Mouse (Mus musculus) limb, embryonic 15.5 days (tissue): ENCODE results near the gene Rhebl1. TPM values are rescaled to one million over a fixed set of nuclear protein-coding genes. Genes with fewer than 3 reads are reported as not detected.
"Not testable (repeated sequence)": the region's sequence is repeated elsewhere in the genome, so short reads cannot be mapped to it uniquely, and the experiment has no call there.

Source experiments
- ATAC-seq: fragments of 200-750 bp; cut with Nextera tagmentation; 2 replicates; pipeline ENCODE4 v1.8.0; 2017; ENCODE audit warnings: low read depth, moderate TSS enrichment; ENCODE audit not compliant: insufficient number of reproducible peaks, low FRiP score, low TSS enrichment
- H3K27ac ChIP-seq: fragments of 300-500 bp; sonication (generic); 2 replicates; pipeline ENCODE4 v1.5.1; 2015; ENCODE audit warnings: moderate library complexity, mild to moderate bottlenecking, inconsistent platforms
- H3K27me3 ChIP-seq: fragments of 300-500 bp; sonication (generic); 2 replicates; pipeline ENCODE4 v1.6.1; 2015; ENCODE audit warnings: inconsistent platforms
- H3K36me3 ChIP-seq: fragments of 300-500 bp; sonication (generic); 2 replicates; pipeline ENCODE4 v1.6.1; 2015; ENCODE audit warnings: inconsistent platforms
- H3K4me1 ChIP-seq: fragments of 300-500 bp; sonication (generic); 2 replicates; pipeline ENCODE4 v1.6.1; 2015; ENCODE audit warnings: inconsistent platforms
- H3K4me2 ChIP-seq: fragments of 300-500 bp; sonication (generic); 2 replicates; pipeline ENCODE4 v1.6.1; 2015; ENCODE audit warnings: mild to moderate bottlenecking, inconsistent platforms
- H3K4me3 ChIP-seq: fragments of 300-500 bp; sonication (generic); 2 replicates; pipeline ENCODE4 v1.5.1; 2015; ENCODE audit warnings: mild to moderate bottlenecking, inconsistent platforms
- H3K9ac ChIP-seq: fragments of 300-500 bp; sonication (generic); 2 replicates; pipeline ENCODE4 v1.6.1; 2015; ENCODE audit warnings: inconsistent platforms
- H3K9me3 ChIP-seq: fragments of 300-500 bp; sonication (generic); 2 replicates; pipeline ENCODE4 v1.6.1; 2016; ENCODE audit warnings: inconsistent platforms
- WGBS: fragments of 180-500 bp; shearing (Covaris S2); methylation state at CpG from one replicate; pipeline ENCODE4 v1.1.7; 2015; 5-methylcytosine and 5-hydroxymethylcytosine counted together
- polyA plus RNA-seq: library from polyadenylated mRNA; unstranded; fragments of >200 nt; fragmentation: Nextera tagmentation; extraction: Ambion mirVana; gene quantifications from 2 replicates; pipeline ENCODE4 v1.2.1, GENCODE M21; 2015

The Rhebl1 gene
- polyA plus RNA-seq, 1 experiment from 2014 or later, result 14.2 TPM

GRCm38 (mm10) chr15:98927566-98927965 lies 33.2 kb upstream of the Rhebl1 start:
- H3K36me3 ChIP-seq, result peaks cover 10% of the 10 kb centered on the region
- H3K4me1 ChIP-seq, result peaks cover 10% of the 10 kb centered on the region
- no peak overlapping the region for H3K27ac ChIP-seq
- WGBS, result 80% methylated on average over 5 of the region's 5 CpGs
- no peak for ATAC-seq
- H3K4me2 ChIP-seq, result no peak overlapping the region
- no peak overlapping the region for H3K9ac ChIP-seq
- no peaks in the 10 kb centered on the region for H3K27me3 ChIP-seq
- H3K4me3 ChIP-seq, result no peak overlapping the region
- no peaks in the 10 kb centered on the region for H3K9me3 ChIP-seq

DNA sequence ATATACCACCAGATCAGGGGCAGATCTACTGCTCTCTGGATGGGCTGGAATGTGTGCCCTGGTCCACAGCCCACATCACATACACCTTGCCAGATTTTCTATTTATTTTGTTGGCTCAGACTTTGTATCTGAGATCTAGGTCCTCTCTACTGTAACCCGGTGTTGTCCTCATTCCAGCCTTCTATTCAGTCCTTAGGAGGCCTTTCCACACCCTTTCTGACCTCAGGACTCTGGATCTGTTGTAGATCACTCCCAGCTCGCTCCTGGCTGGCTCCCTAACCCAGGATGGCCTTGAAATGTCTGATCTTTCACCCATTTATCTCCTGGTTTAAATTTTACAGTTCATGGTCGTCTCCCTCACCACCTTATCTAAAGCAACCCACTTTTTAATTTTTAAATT lies 30.3 kb upstream of the Rhebl1 start:
- H3K4me2 ChIP-seq, result no peak overlapping the region
- H3K4me3 ChIP-seq, result no peak overlapping the region
- WGBS, result 75% methylated on average over 3 of the region's 3 CpGs
- H3K27ac ChIP-seq, result no peak overlapping the region
- no peaks in the 10 kb centered on the region for H3K9me3 ChIP-seq
- H3K4me1 ChIP-seq, result peaks cover 5% of the 10 kb centered on the region; the same call in 1 of the 2 replicates
- no peaks in the 10 kb centered on the region for H3K27me3 ChIP-seq
- H3K36me3 ChIP-seq, result no peaks in the 10 kb centered on the region
- no peak for ATAC-seq
- H3K9ac ChIP-seq, result no peak overlapping the region

DNA sequence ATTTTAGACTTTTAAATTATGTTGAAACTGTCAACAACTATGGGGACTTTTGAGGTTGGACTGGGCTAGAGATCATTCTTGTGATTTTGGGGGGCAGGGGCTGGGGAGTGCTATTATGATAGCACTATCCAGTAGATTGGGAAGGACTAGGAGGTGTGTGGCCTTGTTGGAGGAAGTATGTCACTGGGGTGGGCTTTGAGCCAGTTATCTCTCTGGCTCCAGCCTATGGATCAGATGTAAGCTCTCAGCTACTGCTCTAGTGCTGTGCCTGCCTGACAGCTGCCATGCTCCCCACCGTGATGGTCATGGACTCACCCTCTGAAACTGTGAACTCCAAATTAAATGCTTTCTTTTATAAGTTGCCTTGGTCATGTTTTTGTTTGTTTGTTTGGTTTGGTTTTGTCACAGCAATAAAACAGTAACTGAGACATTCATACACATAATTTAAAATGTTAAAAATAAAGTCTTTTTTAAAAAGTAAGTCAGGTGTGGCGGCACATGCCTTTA lies 28.7 kb upstream of the Rhebl1 start:
- H3K9me3 ChIP-seq, result no peaks in the 10 kb centered on the region
- H3K4me1 ChIP-seq, result no peaks in the 10 kb centered on the region
- 78% methylated on average over 2 of the region's 2 CpGs for WGBS
- no peak overlapping the region for H3K9ac ChIP-seq
- no peak overlapping the region for H3K4me3 ChIP-seq
- H3K27ac ChIP-seq, result no peak overlapping the region
- ATAC-seq, result no peak
- no peak overlapping the region for H3K4me2 ChIP-seq
- no peaks in the 10 kb centered on the region for H3K36me3 ChIP-seq
- no peaks in the 10 kb centered on the region for H3K27me3 ChIP-seq

DNA sequence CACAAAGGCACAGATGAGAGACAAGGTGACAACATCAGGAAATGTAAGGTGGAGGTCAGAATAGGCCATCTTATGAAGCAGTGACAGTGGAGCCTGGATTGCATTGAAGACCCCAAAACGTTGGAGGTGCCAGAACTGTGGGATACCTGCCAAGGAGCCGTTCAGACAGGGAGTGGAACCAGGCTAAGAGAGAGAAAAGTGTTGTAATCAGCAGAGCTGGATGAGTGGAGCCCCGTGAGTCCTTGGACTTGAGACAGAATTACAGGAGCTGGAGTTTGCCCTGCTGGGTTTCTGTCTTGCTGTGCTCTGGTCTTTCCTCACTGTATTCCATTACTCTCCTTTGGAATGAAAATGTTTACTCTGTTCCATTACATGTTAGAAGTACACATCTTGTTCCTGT lies 28.2 kb upstream of the Rhebl1 start:
- Histone ChIP-seq H3K4me3 (no peak overlapping the region), H3K4me2 (no peak overlapping the region), H3K27me3 (no peaks in the 10 kb centered on the region), H3K9me3 (no peaks in the 10 kb centered on the region), H3K4me1 (no peaks in the 10 kb centered on the region), H3K36me3 (no peaks in the 10 kb centered on the region), H3K9ac (no peak overlapping the region), H3K27ac (no peak overlapping the region)
- no peak for ATAC-seq
- WGBS, result 53% methylated on average over 3 of the region's 3 CpGs

- Histone ChIP-seq H3K4me1 (peaks cover 7% of the 10 kb centered on the region), H3K9me3 (no peaks in the 10 kb centered on the region), H3K27ac (no peak overlapping the region), H3K36me3 (no peaks in the 10 kb centered on the region), H3K27me3 (no peaks in the 10 kb centered on the region), H3K9ac (no peak overlapping the region), H3K4me3 (no peak overlapping the region), H3K4me2 (no peak overlapping the region)
- ATAC-seq, result no peak
- WGBS, result 76% methylated on average over 5 of the region's 5 CpGs
Observed at GRCm38 (mm10) chr15:98921510-98921909, 27.2 kb upstream of the Rhebl1 start.

GRCm38 (mm10) chr15:98918499-98918895 lies 24.2 kb upstream of the Rhebl1 start:
- not testable (repeated sequence) for H3K36me3 ChIP-seq, H3K27me3 ChIP-seq, H3K9me3 ChIP-seq, ATAC-seq
- WGBS, result 22% methylated on average over 8 of the region's 8 CpGs
- Histone ChIP-seq H3K9ac (0 out of 2 replicates have a peak overlapping the region, but pooled peaks have one; percentile 14), H3K4me1 (peaks cover 19% of the 10 kb centered on the region), H3K4me2 (peak overlapping the region; percentile 78), H3K27ac (peak overlapping the region; percentile 95), H3K4me3 (peak overlapping the region; percentile 84)

- under 1% methylated on average over 82 of the region's 82 CpGs for WGBS
- Histone ChIP-seq H3K9ac (peak within 1 kb of the TSS; percentile 76), H3K4me1 (peaks cover 19% of the 10 kb centered on the region), H3K9me3 (no peaks in the 10 kb centered on the region), H3K4me2 (peak within 1 kb of the TSS; percentile 78), H3K36me3 (peaks cover 16% of the 10 kb centered on the region; the same call in 1 of the 2 replicates), H3K4me3 (peak within 1 kb of the TSS; percentile 84), H3K27me3 (no peaks in the 10 kb centered on the region), H3K27ac (peak within 1 kb of the TSS; percentile 95)
- peak; percentile 97 for ATAC-seq
Observed at GRCm38 (mm10) chr15:98917538-98918498, 23.5 kb upstream of the Rhebl1 start, which contains the start of gene Lmbr1l. TSS of gene Lmbr1l (minus strand) at chr15:98918231.

- Histone ChIP-seq H3K9ac (peak overlapping the region; percentile 76), H3K4me2 (peak overlapping the region; percentile 78), H3K27ac (peak overlapping the region; percentile 95), H3K27me3 (no peaks in the 10 kb centered on the region), H3K36me3 (peaks cover 23% of the 10 kb centered on the region), H3K9me3 (no peaks in the 10 kb centered on the region), H3K4me1 (peaks cover 19% of the 10 kb centered on the region), H3K4me3 (peak overlapping the region; percentile 84)
- under 1% methylated on average over 14 of the region's 14 CpGs for WGBS
- ATAC-seq, result no peak
Observed at GRCm38 (mm10) chr15:98917091-98917490, 22.8 kb upstream of the Rhebl1 start.

GRCm38 (mm10) chr15:98916016-98916415 lies 21.7 kb upstream of the Rhebl1 start:
- no peak overlapping the region for H3K27ac ChIP-seq
- peaks cover 19% of the 10 kb centered on the region for H3K4me1 ChIP-seq
- no peak for ATAC-seq
- H3K9ac ChIP-seq, result no peak overlapping the region
- peak overlapping the region; percentile 84; the same call in 1 of the 2 replicates for H3K4me3 ChIP-seq
- H3K4me2 ChIP-seq, result peak overlapping the region; percentile 78
- H3K9me3 ChIP-seq, result no peaks in the 10 kb centered on the region
- H3K27me3 ChIP-seq, result no peaks in the 10 kb centered on the region
- peaks cover 34% of the 10 kb centered on the region for H3K36me3 ChIP-seq
- WGBS, result 85% methylated on average over 4 of the region's 4 CpGs

GRCm38 (mm10) chr15:98914903-98915302 lies 20.6 kb upstream of the Rhebl1 start:
- whole genome bisulfite sequencing, result 90% methylated on average over 6 of the region's 6 CpGs
- Histone ChIP-seq H3K27ac (no peak overlapping the region), H3K9ac (no peak overlapping the region), H3K9me3 (no peaks in the 10 kb centered on the region), H3K4me1 (peaks cover 19% of the 10 kb centered on the region), H3K36me3 (peaks cover 44% of the 10 kb centered on the region), H3K4me3 (no peak overlapping the region), H3K4me2 (no peak overlapping the region), H3K27me3 (no peaks in the 10 kb centered on the region)
- ATAC-seq, result no peak

DNA sequence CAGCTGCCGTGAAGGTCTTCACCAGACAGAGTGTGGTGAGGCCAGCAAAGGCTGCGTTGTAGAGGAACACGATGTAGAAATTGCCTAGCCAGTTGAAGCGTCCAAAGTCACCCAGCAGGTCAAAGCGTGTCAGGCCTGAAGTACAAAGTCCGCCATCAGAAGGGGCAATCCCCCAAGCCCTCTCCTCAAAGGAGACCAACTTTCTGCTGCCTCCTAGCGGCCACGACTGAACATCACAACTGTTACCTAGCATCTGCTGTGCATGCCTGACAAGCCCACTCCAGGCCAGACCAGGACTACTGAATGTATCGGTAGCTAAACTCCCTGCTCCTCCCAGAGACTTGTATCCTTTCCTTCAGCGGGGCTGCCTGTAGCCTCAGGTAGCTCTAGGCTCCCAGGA lies 10.4 kb upstream of the Rhebl1 start:
- no peaks in the 10 kb centered on the region for H3K4me1 ChIP-seq
- no peak overlapping the region for H3K4me2 ChIP-seq
- no peak for ATAC-seq
- H3K4me3 ChIP-seq, result no peak overlapping the region
- H3K9me3 ChIP-seq, result no peaks in the 10 kb centered on the region
- H3K9ac ChIP-seq, result no peak overlapping the region
- 30% methylated on average over 10 of the region's 10 CpGs for WGBS
- no peak overlapping the region for H3K27ac ChIP-seq
- peaks cover 64% of the 10 kb centered on the region for H3K36me3 ChIP-seq
- H3K27me3 ChIP-seq, result peaks cover 13% of the 10 kb centered on the region

GRCm38 (mm10) chr15:98902600-98902999 lies 8.3 kb upstream of the Rhebl1 start:
- ATAC-seq, result no peak
- Histone ChIP-seq H3K27me3 (peaks cover 33% of the 10 kb centered on the region), H3K4me1 (peaks cover 11% of the 10 kb centered on the region), H3K27ac (no peak overlapping the region), H3K4me2 (no peak overlapping the region), H3K9ac (no peak overlapping the region), H3K36me3 (peaks cover 43% of the 10 kb centered on the region), H3K4me3 (no peak overlapping the region), H3K9me3 (no peaks in the 10 kb centered on the region)
- WGBS, result 90% methylated on average over 2 of the region's 2 CpGs
